Mouse (Mus musculus) bone marrow, adult 2 months (tissue): ENCODE data around the gene Rhod. TPM values are rescaled to one million over a fixed set of nuclear protein-coding genes. Genes with fewer than 3 reads are reported as not detected.
"Not testable (repeated sequence)": the region's sequence is repeated elsewhere in the genome, so short reads cannot be mapped to it uniquely, and the experiment has no call there.

Source experiments
- H3K27ac ChIP-seq: fragments of 200-500 bp; 2 replicates; pipeline ENCODE4 v1.5.1; 2012; ENCODE audit warnings: low read depth, mild to moderate bottlenecking, control low read depth, inconsistent platforms, low read length; ENCODE audit not compliant: control insufficient read depth, poor library complexity, insufficient read depth
- H3K4me1 ChIP-seq: fragments of 200-500 bp; 2 replicates; pipeline ENCODE4 v1.6.1; 2011; ENCODE audit warnings: low read length; ENCODE audit not compliant: control insufficient read depth, insufficient read depth
- H3K4me3 ChIP-seq: fragments of 200-500 bp; replicated peaks from 2 replicates; pipeline ENCODE3; 2011; ENCODE audit warnings: mild to moderate bottlenecking, low read depth, low read length, control low read depth; ENCODE audit not compliant: control insufficient read depth
- CTCF ChIP-seq: fragments of 200-500 bp; IDR thresholded peaks from 2 replicates; pipeline ENCODE4 v1.5.1; 2011; ENCODE audit warnings: low read length, control low read depth; ENCODE audit not compliant: control insufficient read depth, insufficient read depth
- POLR2A ChIP-seq: fragments of 200-500 bp; IDR thresholded peaks from 2 replicates; pipeline ENCODE4 v1.6.1; 2011; ENCODE audit warnings: low read depth, mild to moderate bottlenecking, control low read depth, low read length, borderline replicate concordance; ENCODE audit not compliant: control insufficient read depth
- WGBS: fragments of 180-500 bp; shearing (Covaris S2); methylation state at CpG from one replicate; pipeline ENCODE4 v1.1.7; 2018; 5-methylcytosine and 5-hydroxymethylcytosine counted together
- polyA plus RNA-seq: library from polyadenylated mRNA; stranded (reverse); fragments of >200 nt; gene quantifications from 2 replicates; pipeline ENCODE4 v1.2.4, GENCODE M21; 2011; ENCODE audit warnings: low replicate concordance; ENCODE audit not compliant: missing spikeins, insufficient read depth, insufficient read length

Gene Rhod
- polyA plus RNA-seq, 1 experiment, result 1.3 TPM

DNA sequence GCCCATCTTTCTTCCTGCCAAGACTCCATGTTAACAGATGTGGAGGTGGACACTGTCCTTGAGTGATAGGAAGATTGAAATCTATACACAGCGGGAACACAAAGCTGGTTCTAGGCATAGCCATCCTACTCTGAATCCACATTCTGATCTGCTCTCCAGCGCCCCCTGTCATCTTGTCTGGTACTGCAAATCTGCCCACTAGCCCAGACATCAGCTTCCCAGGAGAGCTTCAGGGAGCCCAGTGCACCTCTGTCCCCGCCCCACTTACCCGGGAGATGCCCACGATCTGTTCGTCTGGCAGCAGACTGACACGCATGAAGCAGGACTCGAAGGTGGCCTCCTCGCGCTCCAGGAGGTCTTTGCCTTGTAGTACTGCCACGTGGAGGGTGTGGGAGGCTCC is 17.0 kb upstream of the Rhod start:
- WGBS, result 15% methylated on average over 11 of the region's 11 CpGs
- Histone ChIP-seq H3K4me1 (no peaks in the 10 kb centered on the region), H3K27ac (no peak overlapping the region), H3K4me3 (no peak overlapping the region)
- peak; percentile 62 for TF ChIP-seq CTCF
- no peak for TF ChIP-seq POLR2A

DNA sequence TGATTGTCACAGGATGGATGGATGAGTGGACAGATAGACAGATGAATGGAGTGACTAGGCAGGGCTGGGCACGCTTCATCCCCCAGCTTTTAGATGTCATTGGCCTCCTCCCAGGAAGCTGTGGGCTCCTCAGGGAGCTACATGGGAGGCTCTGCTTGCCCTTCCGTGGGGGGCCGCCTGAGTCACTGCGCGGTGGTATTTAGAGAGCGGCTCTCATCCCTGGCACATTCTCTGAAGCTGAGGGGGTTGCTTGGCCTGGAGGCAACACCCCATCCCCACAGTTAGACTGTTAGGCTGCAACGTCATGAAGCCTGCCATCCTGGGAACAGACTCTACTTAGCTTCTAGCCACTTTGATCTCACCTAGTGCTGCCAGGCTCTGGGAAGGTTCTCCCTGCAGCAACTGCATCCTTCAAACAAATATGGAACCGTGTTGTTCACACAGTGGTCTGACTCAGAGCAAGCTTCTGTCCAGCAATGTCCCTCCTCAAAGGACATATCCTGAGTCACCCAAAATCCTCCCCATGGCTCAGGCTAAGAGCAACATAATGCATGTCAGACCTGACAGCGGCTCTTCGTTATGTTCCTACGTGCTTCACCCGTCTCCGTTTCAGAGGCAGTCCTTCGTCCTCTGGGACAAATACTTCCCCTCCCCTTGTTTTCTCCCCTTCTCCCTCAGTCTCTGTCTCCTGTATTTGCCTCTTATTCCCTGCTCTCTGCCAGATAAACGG is 16.0 kb upstream of the Rhod start:
- H3K4me1 ChIP-seq, result no peaks in the 10 kb centered on the region
- no peak for TF ChIP-seq CTCF
- TF ChIP-seq POLR2A, result no peak
- WGBS, result 82% methylated on average over 15 of the region's 15 CpGs
- no peak overlapping the region for H3K27ac ChIP-seq
- H3K4me3 ChIP-seq, result no peak overlapping the region

DNA sequence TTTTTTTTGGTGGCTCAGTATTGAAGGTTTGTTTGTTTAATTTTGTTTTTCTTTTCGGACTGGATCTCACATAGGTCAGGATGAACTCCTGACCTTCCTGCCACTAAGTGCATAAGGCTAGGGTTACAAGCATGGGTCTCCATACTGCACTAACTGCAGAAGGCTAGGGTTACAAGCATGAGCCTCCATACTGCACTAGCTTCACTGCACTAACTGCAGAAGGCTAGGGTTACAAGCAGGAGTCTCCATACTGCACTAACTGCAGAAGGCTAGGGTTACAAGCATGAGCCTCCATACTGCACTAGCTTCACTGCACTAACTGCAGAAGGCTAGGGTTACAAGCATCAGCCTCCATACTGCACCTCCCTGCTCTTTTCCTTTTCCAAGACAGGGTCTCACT is 14.8 kb upstream of the Rhod start:
- H3K27ac ChIP-seq, H3K4me1 ChIP-seq, H3K4me3 ChIP-seq: not testable (repeated sequence)
- WGBS, result 57% methylated on average over 1 of the region's 1 CpGs

- TF ChIP-seq POLR2A (no peak), CTCF (no peak)
- no peaks in the 10 kb centered on the region for H3K4me1 ChIP-seq
- WGBS, result 66% methylated on average over 4 of the region's 4 CpGs
- H3K27ac ChIP-seq, result no peak overlapping the region
- no peak overlapping the region for H3K4me3 ChIP-seq
Observed at GRCm38 (mm10) chr19:4452525-4452924, 13.3 kb upstream of the Rhod start.

DNA sequence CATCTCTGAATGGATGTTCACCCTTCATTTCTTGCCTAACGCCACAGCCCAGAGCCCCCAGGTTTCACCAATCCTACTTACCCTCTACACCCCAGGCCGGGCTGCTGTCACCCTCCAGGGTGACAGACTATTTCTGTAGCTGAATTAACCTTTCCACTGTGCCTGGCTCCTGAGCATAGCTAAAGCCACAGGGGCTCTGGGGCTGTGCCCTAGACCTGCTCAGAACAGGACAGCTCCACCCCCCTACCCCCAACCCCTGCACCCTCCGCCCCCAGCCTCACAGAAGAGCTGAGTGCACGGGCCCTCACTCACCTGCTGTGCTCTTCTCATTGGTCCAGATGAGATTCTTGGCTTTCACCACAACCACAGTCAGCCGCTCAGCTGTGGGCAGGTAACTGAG is 12.7 kb upstream of the Rhod start:
- Histone ChIP-seq H3K4me1 (no peaks in the 10 kb centered on the region), H3K27ac (no peak overlapping the region), H3K4me3 (no peak overlapping the region)
- WGBS, result 68% methylated on average over 5 of the region's 5 CpGs
- TF ChIP-seq POLR2A, result no peak

DNA sequence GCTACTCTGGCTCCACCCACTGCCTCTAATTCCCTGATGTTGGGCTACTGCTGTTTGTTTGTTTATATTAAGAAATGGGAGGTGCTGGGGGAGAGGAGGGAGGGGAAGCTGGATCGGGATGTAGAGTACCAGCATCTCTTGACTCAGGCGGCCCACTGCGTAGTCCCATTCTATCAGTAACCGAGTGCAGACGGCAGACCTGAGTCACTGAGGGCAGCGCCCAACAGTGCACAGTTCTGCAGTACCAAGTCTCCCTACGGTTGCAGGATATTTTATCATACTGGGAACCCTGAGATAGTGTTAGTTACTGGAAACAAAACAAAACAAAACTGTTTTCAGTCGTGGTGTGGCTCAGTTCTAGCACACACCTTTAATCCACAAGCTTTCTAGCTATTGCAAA is 11.9 kb upstream of the Rhod start:
- WGBS, result 74% methylated on average over 8 of the region's 8 CpGs
- Histone ChIP-seq H3K4me1 (no peaks in the 10 kb centered on the region), H3K27ac (no peak overlapping the region), H3K4me3 (no peak overlapping the region)
- no peak for TF ChIP-seq POLR2A
- TF ChIP-seq CTCF, result no peak

GRCm38 (mm10) chr19:4450666-4451065 is 11.4 kb upstream of the Rhod start:
- WGBS, result 76% methylated on average over 5 of the region's 5 CpGs
- TF ChIP-seq CTCF (no peak), POLR2A (no peak)
- no peaks in the 10 kb centered on the region for H3K4me1 ChIP-seq

GRCm38 (mm10) chr19:4449230-4449629 is 10.0 kb upstream of the Rhod start:
- TF ChIP-seq POLR2A (no peak), CTCF (no peak)
- no peak overlapping the region for H3K4me3 ChIP-seq
- 83% methylated on average over 9 of the region's 9 CpGs for WGBS
- H3K4me1 ChIP-seq, result no peaks in the 10 kb centered on the region
- H3K27ac ChIP-seq, result no peak overlapping the region

More at GRCm38 (mm10) chr19:4450666-4451065, 11.4 kb upstream of the Rhod start:
- Histone ChIP-seq H3K4me3 (no peak overlapping the region), H3K27ac (no peak overlapping the region)

DNA sequence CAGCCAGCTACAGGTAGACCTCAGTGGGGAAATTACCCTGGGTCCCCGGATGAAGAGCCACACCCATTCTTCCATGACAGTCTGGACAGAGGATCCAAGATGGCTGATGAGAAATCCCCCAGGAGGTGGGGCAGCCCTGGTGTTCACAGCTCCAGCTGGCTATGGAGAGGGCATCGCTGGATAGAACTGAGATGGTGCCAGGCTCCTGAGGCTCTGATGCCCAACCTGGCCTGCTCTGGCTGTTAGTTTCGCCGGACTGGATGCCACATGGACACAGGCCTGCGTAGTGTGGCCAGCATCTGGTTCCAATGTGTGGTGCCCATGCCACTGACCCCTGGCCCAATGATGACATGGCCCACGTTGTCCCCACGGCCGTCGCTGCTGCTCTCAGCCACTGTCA is 8.2 kb upstream of the Rhod start:
- Histone ChIP-seq H3K27ac (no peak overlapping the region), H3K4me3 (no peak overlapping the region), H3K4me1 (no peaks in the 10 kb centered on the region)
- TF ChIP-seq CTCF (no peak), POLR2A (peak; percentile 24; the same call in 1 of the 2 replicates)
- 82% methylated on average over 9 of the region's 9 CpGs for WGBS
